Mouse (Mus musculus) olfactory bulb, adult 2 months (tissue): ENCODE results near the gene Adcy4.

Source experiments
- CTCF ChIP-seq: fragments of 200-500 bp; IDR thresholded peaks from 2 replicates; pipeline ENCODE4 v1.5.1; 2012; ENCODE audit warnings: low read depth, mild to moderate bottlenecking, low read length, moderate library complexity; ENCODE audit not compliant: insufficient read depth
- POLR2A ChIP-seq: fragments of 200-500 bp; IDR thresholded peaks from 2 replicates; pipeline ENCODE4 v1.6.1; 2012; ENCODE audit warnings: mild to moderate bottlenecking, low read depth, low read length, moderate library complexity; ENCODE audit not compliant: insufficient read depth

GRCm38 (mm10) chr14:55735334-55735733, 48.6 kb downstream of the Adcy4 start:
- TF ChIP-seq CTCF = no peak
- no peak for TF ChIP-seq POLR2A
